Mouse (Mus musculus) limb, embryonic 14.5 days (tissue): ENCODE data around the gene Sun3. TPM values are rescaled to one million over a fixed set of nuclear protein-coding genes. Genes with fewer than 3 reads are reported as not detected.

Experiments
- ATAC-seq: fragments of 200-750 bp; cut with Nextera tagmentation; 2 replicates; pipeline ENCODE4 v1.8.0; 2017; ENCODE audit warnings: low read depth, moderate number of reproducible peaks, moderate TSS enrichment; ENCODE audit not compliant: low FRiP score
- DNase-seq: peaks from one replicate; pipeline ENCODE4 v3.0.0-alpha.2; 2015; ENCODE audit warnings: low spot score
- H3K27ac ChIP-seq: fragments of 300-500 bp; sonication (generic); replicated peaks from 2 replicates; pipeline ENCODE4 v1.5.1; 2014; ENCODE audit warnings: low read depth, mild to moderate bottlenecking, low read length, moderate library complexity, mixed read lengths
- H3K27me3 ChIP-seq: fragments of 300-500 bp; sonication (generic); 2 replicates; pipeline ENCODE4 v1.6.1; 2014; ENCODE audit warnings: low read length, mixed read lengths; ENCODE audit not compliant: control insufficient read depth, insufficient read depth
- H3K36me3 ChIP-seq: fragments of 300-500 bp; sonication (generic); 2 replicates; pipeline ENCODE4 v1.6.1; 2014; ENCODE audit warnings: mild to moderate bottlenecking, low read length, moderate library complexity, mixed read lengths; ENCODE audit not compliant: control insufficient read depth, insufficient read depth
- H3K4me1 ChIP-seq: fragments of 300-500 bp; sonication (generic); 2 replicates; pipeline ENCODE4 v1.6.1; 2014; ENCODE audit warnings: antibody characterized with exemption, low read length, mixed read lengths; ENCODE audit not compliant: control insufficient read depth, insufficient read depth
- H3K4me2 ChIP-seq: fragments of 300-500 bp; sonication (generic); replicated peaks from 2 replicates; pipeline ENCODE4 v1.6.1; 2014; ENCODE audit warnings: low read depth, mild to moderate bottlenecking, low read length, moderate library complexity; ENCODE audit not compliant: severe bottlenecking
- H3K4me3 ChIP-seq: fragments of 300-500 bp; sonication (generic); replicated peaks from 2 replicates; pipeline ENCODE4 v1.5.1; 2014; ENCODE audit warnings: low read length
- H3K9ac ChIP-seq: fragments of 300-500 bp; sonication (generic); 2 replicates; pipeline ENCODE4 v1.6.1; 2014; ENCODE audit warnings: mild to moderate bottlenecking, low read depth, low read length, moderate library complexity; ENCODE audit not compliant: severe bottlenecking
- H3K9me3 ChIP-seq: fragments of 300-500 bp; sonication (generic); 2 replicates; pipeline ENCODE4 v1.6.1; 2016; ENCODE audit warnings: low read length; ENCODE audit not compliant: control insufficient read depth
- POLR2A ChIP-seq: fragments of 200-500 bp; IDR thresholded peaks from 2 replicates; pipeline ENCODE4 v1.8.0; 2012; ENCODE audit warnings: inconsistent platforms, mild to moderate bottlenecking, moderate library complexity, borderline replicate concordance; ENCODE audit not compliant: insufficient read depth, insufficient read length; ENCODE audit errors: extremely low read depth
- WGBS: fragments of 180-500 bp; shearing (Covaris S2); extraction: QIAGEN DNeasy Blood & Tissue Kit; methylation state at CpG from one replicate; pipeline ENCODE4 v1.1.7; 2014; 5-methylcytosine and 5-hydroxymethylcytosine counted together
- polyA plus RNA-seq, 2 experiments: library from polyadenylated mRNA; depleted of rRNA in 1 of 2; stranded (reverse) in 1 of 2; unstranded in 1 of 2; fragments of >200 nt; fragmentation: Nextera tagmentation in 1 of 2; extraction: Ambion mirVana in 1 of 2; gene quantifications; 2 replicates each; pipeline versions ENCODE4 v1.2.1 to v1.2.3; 2012 to 2014

The Sun3 gene
- polyA plus RNA-seq, 2 experiments = not detected

DNA sequence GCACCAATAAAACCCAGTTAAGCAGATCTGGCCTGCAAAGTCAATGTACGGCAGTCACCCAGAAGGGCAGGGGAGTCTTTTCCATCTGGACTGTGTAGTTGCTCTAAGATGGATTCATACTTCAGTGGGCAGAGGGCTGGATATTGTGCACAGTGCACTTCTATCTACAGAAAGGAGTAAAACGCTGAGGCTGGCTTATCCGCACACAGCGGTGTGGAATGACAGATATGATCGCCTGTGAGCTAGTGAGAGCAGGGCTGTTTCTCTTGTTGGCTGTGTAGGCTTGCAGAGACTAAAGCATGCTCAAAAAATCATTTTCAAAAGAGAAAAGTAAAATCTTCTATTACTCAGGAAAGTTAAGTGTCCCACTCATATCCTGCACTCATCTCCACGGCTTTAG, 76.7 kb downstream of the Sun3 start:
- H3K9me3 ChIP-seq = no peaks in the 10 kb centered on the region
- H3K36me3 ChIP-seq = no peaks in the 10 kb centered on the region
- WGBS = 84% methylated on average over 6 of the region's 6 CpGs
- no peak overlapping the region for H3K4me3 ChIP-seq
- ATAC-seq (no peak), DNase-seq (no peak)
- no peaks in the 10 kb centered on the region for H3K27me3 ChIP-seq
- no peak overlapping the region for H3K27ac ChIP-seq
- TF ChIP-seq POLR2A = no peak
- peaks cover 6% of the 10 kb centered on the region for H3K4me1 ChIP-seq
- no peak overlapping the region for H3K4me2 ChIP-seq
- H3K9ac ChIP-seq = no peak overlapping the region

DNA sequence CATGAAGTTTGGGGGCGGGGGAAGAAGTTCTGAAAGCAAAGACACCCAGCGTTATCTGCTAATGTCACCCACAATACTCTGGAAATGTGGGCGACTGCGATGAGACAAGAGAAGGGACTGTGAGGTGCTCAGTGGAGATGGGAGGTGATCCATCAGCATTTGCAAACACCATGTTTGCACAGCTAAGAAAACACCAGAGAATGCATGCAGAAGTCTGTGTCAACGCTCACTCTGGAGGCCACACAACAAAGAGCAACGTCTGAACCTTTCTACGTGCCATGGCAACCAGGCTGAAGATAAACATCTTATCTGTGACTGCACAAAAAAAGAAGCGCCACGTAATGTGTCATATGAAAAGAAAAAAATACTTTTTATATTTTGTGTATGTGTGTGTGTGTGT, 78.3 kb downstream of the Sun3 start:
- Histone ChIP-seq H3K9me3 (no peaks in the 10 kb centered on the region), H3K4me2 (no peak overlapping the region), H3K4me3 (no peak overlapping the region), H3K27me3 (no peaks in the 10 kb centered on the region), H3K9ac (no peak overlapping the region), H3K27ac (no peak overlapping the region), H3K36me3 (no peaks in the 10 kb centered on the region), H3K4me1 (no peaks in the 10 kb centered on the region)
- ATAC-seq (no peak), DNase-seq (no peak)
- no peak for TF ChIP-seq POLR2A
- 78% methylated on average over 9 of the region's 9 CpGs for WGBS

GRCm38 (mm10) chr11:8968094-8968493, 80.7 kb downstream of the Sun3 start:
- Histone ChIP-seq H3K4me3 (no peak overlapping the region), H3K4me1 (no peaks in the 10 kb centered on the region), H3K27ac (no peak overlapping the region), H3K4me2 (no peak overlapping the region), H3K36me3 (no peaks in the 10 kb centered on the region), H3K27me3 (no peaks in the 10 kb centered on the region), H3K9me3 (no peaks in the 10 kb centered on the region), H3K9ac (no peak overlapping the region)
- no peak for TF ChIP-seq POLR2A
- 90% methylated on average over 7 of the region's 7 CpGs for WGBS
- ATAC-seq (no peak), DNase-seq (no peak)

Other genes with a start within 250 kb of the Sun3 start
- gene Pkd1l1, start 75.7 kb downstream of the Sun3 start, polyA plus RNA-seq (2012; rRNA removed) = 0.11 and 0.15 TPM in 2 replicates
- gene Pkd1l1, start 75.7 kb downstream of the Sun3 start, polyA plus RNA-seq (2014; fragmentation: Nextera tagmentation; extraction: Ambion mirVana) = 0.04 and 0.10 TPM in 2 replicates
- gene Hus1, start 37.8 kb downstream of the Sun3 start, polyA plus RNA-seq (2012; rRNA removed) = 17.0 and 18.4 TPM in 2 replicates
- 11.9 and 13.7 TPM in 2 replicates for gene Hus1, start 37.8 kb downstream of the Sun3 start, polyA plus RNA-seq (2014; fragmentation: Nextera tagmentation; extraction: Ambion mirVana)
- 0.05 and 0.18 TPM in 2 replicates for gene Gm11992, start 397 bp downstream of the Sun3 start, polyA plus RNA-seq (2012; rRNA removed)
- gene Gm11992, start 397 bp downstream of the Sun3 start, polyA plus RNA-seq (2014; fragmentation: Nextera tagmentation; extraction: Ambion mirVana) = 0.19 and 0.21 TPM in 2 replicates
- gene Upp1, start 69.1 kb upstream of the Sun3 start, polyA plus RNA-seq (2012; rRNA removed) = 5.6 and 6.1 TPM in 2 replicates
- 4.8 and 5.2 TPM in 2 replicates for gene Upp1, start 69.1 kb upstream of the Sun3 start, polyA plus RNA-seq (2014; fragmentation: Nextera tagmentation; extraction: Ambion mirVana)
- gene Abca13, start 143.0 kb upstream of the Sun3 start, polyA plus RNA-seq (2012; rRNA removed) = 0.01 and 0.03 TPM in 2 replicates
- gene Abca13, start 143.0 kb upstream of the Sun3 start, polyA plus RNA-seq (2014; fragmentation: Nextera tagmentation; extraction: Ambion mirVana) = 0.01 TPM in 1 of 2 replicates, not detected in the other